Mouse (Mus musculus) cerebellum, postnatal 4 days (tissue): ENCODE data around the gene Jph2.
A peak's percentile ranks its signal among the peaks of the same experiment; 100 is the strongest.

Source experiments
- DNase-seq, 2 experiments: peaks; one replicate each; pipeline ENCODE4 v3.0.0; 2022; ENCODE audit warnings: low spot score in 2 of 2, mixed read lengths in 1 of 2

The Jph2 gene

DNA sequence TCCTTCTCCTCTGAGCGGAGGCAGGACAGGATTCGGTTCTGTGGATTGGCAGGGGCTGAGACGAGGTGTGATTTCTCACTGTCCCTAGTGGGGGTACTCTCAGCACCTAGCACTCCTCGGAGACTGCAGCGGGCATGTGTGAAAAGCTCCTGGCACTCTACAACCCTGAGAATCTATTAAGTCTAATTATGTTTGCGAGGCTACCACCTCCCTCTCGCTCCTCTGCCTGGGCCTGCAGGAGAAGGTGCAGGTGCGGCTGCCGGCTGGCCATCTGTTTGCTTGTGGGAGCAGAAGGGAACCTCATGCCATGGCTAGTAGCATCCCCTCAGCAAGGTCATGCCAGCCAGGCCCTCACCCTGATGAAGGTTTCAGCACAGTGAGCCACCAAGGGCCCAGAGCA lies 94.8 kb downstream of the Jph2 start:
- peak in 1 of 2 experiments; percentile 31 for DNase-seq

DNA sequence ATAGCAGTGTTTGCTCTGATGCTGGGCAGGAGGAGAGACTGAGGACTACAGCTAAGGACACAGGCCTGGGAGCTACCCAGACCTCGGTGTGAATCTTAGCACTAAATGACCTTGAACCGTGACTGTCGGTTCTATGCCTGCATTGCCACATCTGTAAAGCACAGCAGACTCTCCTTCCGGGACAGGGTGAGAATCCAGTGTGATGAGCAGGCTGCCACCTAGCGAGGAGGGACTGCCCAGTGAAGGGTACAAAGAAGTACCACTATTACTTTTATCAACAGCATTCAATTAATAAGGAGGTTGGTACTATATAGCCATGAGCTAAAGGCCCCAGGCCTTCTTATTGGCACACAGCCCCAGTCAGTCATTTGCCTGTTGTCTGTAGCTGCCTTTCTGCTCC lies 96.2 kb downstream of the Jph2 start:
- DNase-seq = no peak

DNA sequence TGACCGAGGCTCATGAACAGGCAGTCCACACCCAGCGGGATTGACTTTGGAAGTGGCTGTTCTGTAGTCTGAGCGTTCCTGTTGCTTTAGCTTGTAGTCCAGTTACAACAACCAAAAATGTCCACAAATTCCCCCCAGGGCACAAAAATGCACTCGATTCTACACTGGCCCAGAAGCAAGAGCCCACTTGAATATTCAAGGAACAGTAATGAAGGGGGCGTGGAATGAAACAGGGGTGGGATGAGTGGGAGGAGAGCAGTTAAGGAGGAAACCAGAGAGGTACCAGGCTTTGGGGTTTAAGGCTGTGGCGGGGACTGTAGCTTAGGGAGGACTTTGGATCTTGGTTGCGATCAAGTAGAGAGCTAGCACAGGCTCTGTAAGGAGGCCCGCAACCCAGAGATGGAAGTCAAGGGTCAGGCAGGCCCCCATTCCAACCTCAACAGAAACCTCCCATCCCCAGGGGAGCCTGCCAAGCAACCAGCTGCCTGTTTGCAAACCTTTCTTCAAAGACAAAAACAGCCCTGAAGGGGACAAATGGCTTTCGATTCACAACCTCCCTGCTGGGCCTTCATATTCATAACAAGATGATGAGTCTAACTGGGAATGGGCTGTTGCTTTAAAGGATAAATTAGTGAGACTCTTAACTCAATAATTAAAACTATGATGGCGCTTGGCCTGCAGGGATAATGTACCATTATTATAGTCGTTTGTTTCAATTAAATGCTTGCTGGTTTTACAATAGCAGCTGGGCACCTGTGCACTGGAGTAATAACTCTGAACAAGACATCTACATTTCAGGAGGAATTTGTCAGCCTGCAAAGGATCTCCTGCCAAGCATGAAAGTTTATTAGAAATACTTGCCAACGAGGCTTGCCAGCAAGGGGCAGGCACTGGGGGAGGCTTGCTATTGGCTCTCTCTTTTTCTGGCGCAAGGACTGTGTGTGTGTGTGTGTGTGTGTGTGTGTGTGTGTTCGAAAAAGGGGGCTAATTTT lies 97.4 kb downstream of the Jph2 start:
- DNase-seq = peak in 1 of 2 experiments; percentile 48

DNA sequence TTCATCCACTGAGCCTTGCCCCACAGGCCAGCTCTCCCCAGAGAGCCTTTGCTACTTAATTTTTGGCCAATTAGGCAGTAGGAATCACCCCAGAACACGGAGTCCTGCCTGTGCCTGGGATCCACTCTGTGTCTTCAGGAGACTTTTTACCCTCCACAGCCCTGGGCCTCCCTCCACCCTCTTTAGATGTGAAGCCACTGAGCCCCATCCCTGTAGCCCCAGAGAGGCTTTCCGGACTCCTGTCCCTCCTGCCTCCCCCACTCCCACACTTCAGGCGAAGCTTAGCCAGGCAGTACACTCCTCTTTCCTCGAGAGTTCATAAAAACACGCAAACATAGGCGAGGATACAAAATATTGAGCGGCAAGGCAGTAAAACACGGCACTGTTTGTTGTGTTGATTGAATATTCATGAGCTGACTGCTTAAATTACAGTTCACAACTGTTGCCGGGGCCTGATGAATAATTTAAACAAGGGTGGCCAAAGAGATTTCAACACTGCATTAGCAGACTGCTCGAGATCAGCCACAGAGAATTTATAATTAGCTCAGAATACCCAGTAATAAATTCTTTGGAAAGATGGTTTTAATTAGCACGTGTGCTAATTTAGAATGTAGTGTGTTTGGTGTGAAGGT lies 100.7 kb downstream of the Jph2 start:
- DNase-seq = no peak

DNA sequence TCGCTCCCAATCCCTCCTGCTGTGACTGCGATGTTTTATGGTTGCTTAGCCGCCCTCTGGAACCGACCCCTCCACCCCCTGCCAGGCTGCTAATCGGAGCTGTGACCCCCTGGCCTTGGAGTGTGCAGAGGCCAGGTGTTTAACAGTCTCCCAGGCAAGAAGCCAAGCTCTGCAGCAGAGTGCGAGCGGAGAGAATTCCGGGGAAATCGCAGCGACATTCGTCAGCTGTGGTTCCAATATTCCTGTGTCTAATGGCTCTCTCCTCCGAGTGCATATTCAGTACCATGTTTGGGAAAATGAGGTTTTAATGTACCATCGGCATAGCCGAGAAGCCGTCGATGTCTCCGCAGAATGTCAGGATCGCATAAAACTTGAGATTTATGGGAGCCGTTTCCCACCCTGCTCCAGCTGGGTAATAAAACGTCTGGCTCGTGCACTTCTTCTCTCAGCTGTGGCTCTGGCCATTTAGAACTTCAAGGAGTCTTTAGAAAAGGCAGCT lies 108.9 kb downstream of the Jph2 start:
- DNase-seq = peak in 1 of 2 experiments; percentile 28
